Mouse (Mus musculus) frontal cortex, adult (tissue): ENCODE measurements around the gene Bri3bp.
A peak's percentile ranks its signal among the peaks of the same experiment; 100 is the strongest.
"Not testable (repeated sequence)": the region's sequence is repeated elsewhere in the genome, so short reads cannot be mapped to it uniquely, and the experiment has no call there.

Experiments
- ATAC-seq: cut with Nextera tagmentation; 2 replicates; pipeline ENCODE4 v1.9.2; 2017; ENCODE audit warnings: mild to moderate bottlenecking, moderate library complexity, mixed read lengths; ENCODE audit not compliant: low TSS enrichment

The Bri3bp gene

GRCm38 (mm10) chr5:125441234-125442114 lies at the start of gene Bri3bp:
Gene Bri3bp, plus strand, starts transcription at chr5:125441568.
- peak; percentile 53; the same call in 1 of the 2 replicates for ATAC-seq

GRCm38 (mm10) chr5:125391609-125392008 lies 49.8 kb upstream of the Bri3bp start:
- ATAC-seq: 0 out of 2 replicates have a peak, but pooled peaks have one; percentile 20

DNA sequence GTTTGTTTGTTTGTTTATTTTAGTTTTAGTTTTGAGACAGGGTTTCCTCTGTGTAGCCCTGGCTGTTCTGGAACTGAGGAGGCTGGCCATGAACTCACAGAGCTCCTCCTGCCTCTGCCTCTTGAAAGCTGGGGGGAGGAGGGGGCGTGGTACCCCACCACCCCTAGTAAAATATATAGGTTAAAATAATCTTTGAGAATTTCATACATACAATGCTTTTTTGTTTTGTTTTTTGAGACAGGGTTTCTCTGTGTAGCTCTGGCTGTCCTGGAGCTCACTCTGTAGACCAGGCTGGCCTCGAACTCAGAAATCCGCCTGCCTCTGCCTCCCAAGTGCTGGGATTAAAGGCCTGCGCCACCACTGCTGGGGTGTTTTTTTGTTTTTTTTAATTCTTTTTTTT lies 49.2 kb upstream of the Bri3bp start:
- ATAC-seq: not testable (repeated sequence)

GRCm38 (mm10) chr5:125392618-125392976 lies 48.8 kb upstream of the Bri3bp start:
- ATAC-seq: peak; percentile 24; the same call in 1 of the 2 replicates

DNA sequence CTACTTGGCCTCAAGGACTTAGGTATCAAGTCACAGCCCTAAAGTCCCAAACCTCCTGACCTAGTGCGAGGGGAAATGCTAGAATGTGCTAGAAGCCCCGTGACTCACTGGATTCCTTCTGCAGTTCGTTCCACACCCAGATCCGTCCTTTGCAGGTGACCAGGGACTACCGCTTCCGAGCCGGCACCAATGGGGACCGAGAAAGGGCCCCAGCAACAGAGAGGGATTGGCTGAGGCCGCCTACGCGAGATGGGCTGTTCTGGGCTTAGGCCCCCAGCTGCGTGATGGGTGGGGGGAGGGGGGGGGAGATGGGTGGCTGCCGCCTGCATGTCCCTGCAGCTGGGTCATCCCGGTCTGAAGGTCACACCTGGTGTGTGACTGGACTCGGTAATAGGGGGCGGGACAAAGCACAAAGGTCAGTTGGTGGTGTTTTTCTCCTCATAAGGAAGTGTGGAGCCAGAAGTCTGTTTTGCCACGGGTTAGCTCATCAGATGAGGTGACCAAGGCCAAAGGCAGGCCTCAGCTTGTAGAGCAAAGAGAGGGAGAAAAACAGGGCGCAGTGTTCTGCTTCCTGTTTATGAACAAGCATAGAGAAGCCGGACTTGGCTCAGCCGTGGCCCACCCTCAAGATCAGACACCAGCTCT lies 48.3 kb upstream of the Bri3bp start:
- ATAC-seq: peak; percentile 77

GRCm38 (mm10) chr5:125393622-125394603 lies 47.5 kb upstream of the Bri3bp start:
- ATAC-seq: peak; percentile 11; the same call in 1 of the 2 replicates

GRCm38 (mm10) chr5:125395008-125395407 lies 46.4 kb upstream of the Bri3bp start:
- no peak for ATAC-seq

GRCm38 (mm10) chr5:125400903-125401302 lies 40.5 kb upstream of the Bri3bp start:
- ATAC-seq: no peak

GRCm38 (mm10) chr5:125402476-125402875 lies 38.9 kb upstream of the Bri3bp start:
- ATAC-seq: no peak

DNA sequence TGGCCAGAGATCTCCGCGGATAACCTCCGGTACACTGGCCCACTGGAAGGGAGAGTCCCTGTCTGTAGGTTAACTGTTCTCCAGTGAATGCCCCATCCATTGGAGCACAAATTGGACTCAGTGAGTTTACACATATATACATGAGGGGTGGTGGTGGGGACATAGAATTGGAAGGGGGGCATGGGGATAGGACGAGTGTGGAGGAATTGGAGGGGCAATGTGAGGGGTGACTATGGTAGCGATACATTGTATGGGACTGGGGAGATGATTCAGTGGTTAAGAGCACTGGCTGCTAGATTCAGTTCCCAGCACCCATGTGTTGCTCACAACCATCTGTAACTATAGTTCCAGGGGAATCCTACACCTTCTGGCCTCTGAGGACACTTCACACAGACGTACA lies 38.4 kb upstream of the Bri3bp start:
- ATAC-seq: no peak

GRCm38 (mm10) chr5:125403481-125404465 lies 37.6 kb upstream of the Bri3bp start:
- no peak for ATAC-seq

DNA sequence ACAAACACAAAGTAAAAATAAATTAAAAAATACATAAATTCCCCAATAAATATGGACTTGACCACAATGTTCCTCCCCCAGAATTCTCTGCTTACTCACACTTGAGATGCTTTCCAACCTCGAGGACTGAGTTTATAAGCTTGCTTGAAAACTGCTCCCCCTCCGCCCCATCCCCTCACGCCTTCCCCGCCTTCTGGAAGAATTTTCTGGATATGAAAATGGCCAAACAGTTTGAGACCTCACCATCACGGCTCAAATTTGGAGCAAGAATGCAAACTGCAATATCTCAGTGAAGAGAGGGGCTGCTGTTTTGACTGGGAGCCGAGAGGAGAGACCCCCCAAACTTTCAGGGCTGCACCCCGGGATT lies 36.8 kb upstream of the Bri3bp start:
- no peak for ATAC-seq

DNA sequence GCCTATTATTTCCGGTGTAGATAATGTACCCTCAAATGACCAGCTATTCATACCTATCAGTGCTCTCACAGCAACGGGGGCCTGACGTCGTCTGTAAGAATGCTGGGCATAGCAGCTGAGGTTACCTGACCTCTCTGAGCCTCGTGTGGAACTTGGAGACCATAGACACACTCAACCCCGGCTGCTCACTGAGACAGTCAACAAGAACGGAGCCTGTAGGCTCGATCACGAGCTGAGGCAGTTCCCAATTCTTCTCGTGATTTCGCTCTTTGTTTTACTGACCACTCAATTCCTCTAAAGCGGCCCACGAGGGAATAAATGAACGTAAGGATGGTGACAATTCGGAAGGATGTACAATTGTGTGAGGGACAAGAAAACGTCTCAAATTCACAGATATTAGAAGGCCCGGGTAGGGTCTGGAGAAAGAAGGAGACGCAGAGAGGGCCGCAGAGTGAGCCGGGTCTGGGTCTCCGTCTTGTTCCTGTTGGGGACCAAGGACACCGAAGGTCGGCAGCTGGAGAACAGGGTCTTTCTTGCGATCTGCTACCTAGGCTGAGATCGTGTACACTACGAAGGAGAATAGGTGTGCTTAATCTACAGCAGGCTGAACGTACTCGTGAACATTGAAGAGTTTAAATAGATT lies 36.3 kb upstream of the Bri3bp start:
- ATAC-seq: peak; percentile 22; the same call in 1 of the 2 replicates

GRCm38 (mm10) chr5:125405546-125406248 lies 35.7 kb upstream of the Bri3bp start:
- ATAC-seq: peak; percentile 26; the same call in 1 of the 2 replicates

DNA sequence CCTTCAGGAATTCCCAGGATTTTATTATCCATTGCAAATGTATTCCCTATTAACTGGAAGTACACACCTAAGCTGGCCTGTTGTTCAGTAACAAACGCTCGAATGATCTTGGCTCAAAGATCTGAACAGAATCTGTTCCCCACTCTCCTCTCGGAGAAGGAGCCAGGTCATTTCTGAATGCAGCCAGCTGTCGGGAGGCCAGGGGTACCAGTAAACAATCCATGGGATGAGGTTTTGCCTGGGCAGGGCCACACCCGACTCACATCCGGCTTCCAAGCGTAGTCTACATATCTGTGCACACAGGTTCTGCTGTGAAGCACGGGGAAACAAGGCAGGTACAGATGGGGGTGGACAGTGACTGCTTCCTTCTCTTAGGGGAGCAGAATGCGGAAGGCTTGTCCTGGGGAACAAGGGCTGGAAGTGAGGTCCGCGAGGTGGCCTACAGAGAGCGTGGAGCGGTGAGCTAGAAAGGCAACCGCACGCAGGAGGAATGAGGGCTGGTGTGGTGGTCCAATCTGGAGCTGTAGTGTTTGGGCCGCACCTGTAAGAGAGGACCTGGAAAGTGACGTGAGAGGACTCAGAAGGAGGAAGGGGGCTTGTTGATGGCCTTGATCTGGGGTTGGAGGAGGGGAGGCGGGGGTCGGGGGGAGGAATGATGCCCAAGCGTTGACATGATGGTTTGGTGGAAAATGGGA lies 34.9 kb upstream of the Bri3bp start:
- peak; percentile 43 for ATAC-seq

DNA sequence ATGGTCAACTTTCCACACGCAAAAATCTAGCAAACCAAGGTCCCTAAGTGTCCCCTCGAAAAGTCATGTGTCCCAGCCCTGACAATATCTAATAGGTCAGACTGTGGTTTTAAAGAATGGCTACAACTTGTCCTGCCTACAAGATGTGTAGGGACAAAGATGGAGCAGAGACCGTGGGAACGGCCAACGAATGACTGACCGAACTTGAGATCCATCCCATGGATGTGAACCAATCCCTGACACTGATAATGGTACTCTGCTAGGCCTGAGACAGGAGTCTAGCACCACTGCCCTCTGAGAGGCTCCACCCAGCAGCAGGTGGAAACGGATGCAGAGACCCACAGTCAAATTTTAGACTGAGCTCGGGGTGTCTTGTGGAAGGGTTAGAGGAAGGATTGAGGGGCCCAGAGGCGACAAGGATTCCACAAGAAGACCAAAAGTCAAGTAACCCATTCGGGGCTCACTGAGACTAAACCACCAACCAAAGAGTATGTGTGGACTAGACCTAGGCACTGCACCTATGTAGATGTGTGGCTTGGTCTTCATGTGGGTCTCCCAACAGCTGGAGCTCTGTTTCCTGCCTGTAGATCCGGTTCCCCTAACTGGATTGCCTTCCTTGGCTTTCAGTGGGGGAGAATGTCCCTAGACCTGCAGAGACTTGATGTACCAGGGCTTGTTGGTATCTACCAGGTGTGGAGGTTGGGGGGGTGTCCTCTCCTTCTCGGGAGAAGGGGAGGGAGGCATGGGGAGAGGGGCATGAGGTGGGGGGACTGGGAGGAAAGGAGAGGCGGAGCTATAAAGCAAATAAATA lies 34.1 kb upstream of the Bri3bp start:
- ATAC-seq: no peak

- no peak for ATAC-seq
These were observed 33.3 kb upstream of the Bri3bp start for GRCm38 (mm10) chr5:125407910-125408575.
